Mouse (Mus musculus): ENCODE data around the gene Suclg2. TPM values are rescaled to one million over a fixed set of nuclear protein-coding genes. Genes with fewer than 3 reads are reported as not detected.
"Not testable (repeated sequence)": the region's sequence is repeated elsewhere in the genome, so short reads cannot be mapped to it uniquely, and the experiment has no call there.

Suclg2 gene
- total RNA-seq, 2 experiments from 2014 or later: 94.9 to 103 TPM

DNA sequence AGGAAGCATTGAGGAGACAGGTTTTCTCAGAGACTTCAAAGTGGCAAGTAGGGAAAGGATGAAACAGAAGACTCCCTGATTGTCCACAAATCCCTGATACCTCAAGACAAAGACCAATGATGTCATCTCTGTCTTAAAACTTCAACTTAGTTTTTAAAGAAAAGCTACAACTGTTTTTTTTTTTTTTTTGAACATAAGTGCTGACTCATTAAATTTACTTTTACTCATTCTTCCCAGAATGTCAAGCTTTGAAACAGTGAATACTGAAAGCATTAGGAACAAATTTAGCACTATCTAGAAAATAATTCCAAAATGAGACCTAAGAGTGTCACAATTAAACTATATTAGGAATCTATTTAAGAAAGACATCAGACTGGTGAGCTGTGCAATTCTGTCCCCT is 98.8 kb downstream of the Suclg2 start:
- no peak for DNase-seq

DNA sequence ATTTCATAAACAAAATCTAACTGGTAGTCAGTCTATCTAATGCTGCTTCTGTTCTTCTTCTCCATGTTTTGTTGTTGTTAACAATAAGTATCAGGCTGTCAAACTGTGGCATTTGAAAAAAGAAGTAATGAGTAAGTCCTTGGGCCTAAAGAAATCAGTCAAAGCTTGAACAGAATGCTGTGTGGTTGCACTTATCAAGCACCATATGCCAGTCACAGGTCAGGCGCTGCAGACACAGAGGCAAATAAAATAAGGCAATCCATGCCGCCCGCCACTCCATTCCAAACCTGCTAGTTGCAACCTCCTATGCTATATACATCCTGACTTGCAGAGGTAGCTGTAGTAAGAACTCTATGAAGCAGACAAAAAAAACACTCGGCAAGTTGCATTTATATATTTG is 100.2 kb downstream of the Suclg2 start:
- no peak for DNase-seq

DNA sequence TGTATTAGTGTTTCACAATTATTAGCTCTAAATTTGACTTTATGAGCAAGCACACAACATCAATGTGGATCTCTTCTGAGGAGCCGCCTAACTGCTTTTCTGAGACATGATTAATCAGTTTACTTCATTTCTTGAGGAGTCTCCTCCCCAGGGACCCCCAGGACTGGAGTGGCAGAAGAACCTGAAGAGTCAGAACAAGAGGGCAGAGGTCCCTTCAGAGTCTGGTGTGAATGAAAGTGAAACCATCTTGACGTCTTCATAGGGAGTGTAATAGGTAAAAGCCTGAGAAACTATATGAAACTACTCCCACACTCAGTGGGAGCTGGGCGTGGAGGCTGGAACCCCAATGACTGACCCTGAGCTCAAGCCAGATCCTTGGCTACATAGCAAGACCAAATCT is 105.4 kb downstream of the Suclg2 start:
- DNase-seq: no peak

DNA sequence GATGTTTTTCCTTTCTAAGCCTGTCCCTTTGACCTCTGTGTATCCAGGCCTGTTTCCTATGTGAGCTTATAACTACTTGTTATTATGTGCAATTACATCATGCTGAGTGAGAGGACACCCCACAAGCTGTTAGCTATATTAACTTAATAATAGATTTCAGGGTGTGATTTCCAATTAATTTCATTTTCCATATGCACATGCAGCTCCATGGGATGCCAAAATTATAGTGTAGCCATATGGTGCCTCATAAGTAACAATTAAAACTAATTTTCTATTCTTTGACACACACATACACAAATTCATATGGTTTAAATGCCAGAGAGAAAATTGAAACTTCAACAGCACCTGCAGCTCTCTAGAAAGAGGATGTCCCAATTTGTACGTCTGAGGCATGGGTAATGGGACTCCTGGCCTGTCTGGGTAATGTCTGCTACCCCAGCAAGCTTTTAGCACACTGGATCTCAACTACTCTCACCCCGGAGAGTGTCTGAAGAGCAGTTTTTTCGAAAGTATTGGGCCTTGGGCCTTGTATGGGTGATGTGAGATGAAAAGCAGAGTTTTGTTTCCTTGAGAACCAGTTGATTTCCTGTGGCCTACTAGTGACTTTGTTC is 106.1 kb downstream of the Suclg2 start:
- DNase-seq: no peak

DNA sequence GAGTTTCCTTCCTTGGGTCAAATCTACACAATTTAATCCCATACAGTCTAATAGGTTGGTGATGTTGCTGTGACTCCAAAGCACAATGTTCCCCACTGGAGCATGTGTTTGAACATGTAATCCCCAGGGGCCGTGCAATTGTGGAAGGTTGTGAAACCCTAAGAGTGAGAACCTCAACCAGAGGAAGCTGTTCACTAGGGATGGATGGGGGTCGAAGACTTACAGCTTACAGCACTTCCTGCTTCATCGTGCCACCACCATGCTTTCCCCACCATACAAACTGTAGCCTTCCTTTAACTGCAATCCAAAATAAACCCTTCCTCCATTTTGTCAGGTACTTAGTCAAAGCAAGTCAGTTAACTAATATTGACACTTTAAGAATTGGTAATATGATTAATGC is 107.5 kb downstream of the Suclg2 start:
- DNase-seq: no peak

DNA sequence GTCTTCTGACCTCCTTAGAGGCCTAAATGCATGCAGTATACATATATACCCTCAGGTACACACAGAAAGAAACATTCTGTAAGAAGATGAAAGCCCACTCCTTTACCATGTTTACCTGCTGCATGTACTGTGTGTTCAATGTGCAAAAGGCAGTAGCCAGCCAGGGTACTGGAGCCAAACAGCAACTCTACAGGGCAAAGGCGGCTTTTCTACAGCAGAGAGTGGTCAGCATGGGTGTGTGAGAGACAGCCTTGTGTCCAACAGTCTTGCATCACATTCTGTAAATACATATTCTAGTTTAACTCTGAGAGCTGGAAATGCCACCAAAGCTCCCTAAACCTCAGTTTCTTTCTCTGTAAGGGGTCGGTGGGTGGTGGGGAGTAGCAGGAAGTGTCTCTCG is 110.5 kb downstream of the Suclg2 start:
- no peak for DNase-seq

DNA sequence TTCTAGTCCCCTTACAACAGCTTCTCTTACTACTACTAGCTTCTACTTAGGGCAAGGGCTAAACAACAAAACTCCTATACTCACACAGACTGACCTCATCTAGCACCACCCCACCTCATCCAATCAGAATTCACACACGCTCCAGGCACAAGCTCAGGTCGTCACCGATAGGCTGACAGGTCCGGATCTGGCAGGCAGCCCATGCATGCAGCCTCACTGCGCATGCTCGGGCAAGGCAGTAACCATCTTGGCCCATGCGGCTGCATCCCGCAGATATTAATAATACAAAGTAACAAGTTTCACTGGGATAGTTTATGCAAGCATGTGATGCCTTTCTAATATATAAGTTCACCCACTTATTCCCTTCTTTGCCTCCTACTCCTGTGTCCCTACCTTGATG is 117.9 kb downstream of the Suclg2 start:
- not testable (repeated sequence) for DNase-seq

DNA sequence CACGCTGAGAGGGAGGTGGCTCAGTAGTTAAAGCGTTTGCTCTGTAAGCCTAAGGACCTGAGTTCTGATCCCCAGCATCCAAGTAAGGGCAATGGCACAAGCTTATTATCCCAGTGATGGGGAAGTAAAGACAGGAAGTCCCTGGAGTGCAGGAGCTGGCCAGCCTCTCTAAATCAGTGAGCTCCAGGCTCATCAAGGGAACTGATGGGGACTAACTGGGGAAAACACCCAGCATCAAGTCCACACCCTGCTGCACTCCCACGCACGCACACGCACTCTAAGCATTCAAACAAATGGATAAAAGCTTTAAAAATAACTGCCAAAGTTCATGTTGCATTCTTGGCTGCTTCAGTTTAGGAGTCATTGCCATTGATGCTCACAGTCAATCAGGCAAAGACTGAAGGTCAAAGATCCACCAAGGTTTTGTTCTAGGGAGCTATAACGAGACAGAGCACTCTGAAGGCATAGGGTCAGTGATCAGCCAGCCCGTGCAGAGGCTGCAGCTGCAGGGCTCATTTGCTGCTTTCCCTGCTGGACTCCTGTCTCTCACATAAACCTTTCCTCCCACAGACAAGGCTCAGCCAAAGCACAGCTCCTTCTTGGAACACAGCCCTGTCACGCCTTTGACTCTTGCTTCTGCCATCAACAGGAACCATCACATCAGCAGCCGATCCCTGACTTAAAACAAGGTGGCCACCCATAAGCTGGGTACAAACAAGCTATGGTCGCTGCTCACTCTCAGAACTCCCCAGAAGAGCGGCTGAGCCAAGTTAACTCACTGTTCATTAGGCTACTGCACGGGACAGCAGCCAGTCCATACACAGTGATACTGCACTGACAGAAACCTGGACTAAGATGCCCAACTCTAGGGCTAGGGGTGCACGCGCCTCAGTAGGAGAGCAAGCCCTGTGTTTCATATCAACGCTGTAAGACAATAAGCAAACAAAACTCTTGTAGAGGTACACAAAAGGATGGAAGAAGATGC is 121.5 kb downstream of the Suclg2 start:
- DNase-seq: peak; percentile 36

DNA sequence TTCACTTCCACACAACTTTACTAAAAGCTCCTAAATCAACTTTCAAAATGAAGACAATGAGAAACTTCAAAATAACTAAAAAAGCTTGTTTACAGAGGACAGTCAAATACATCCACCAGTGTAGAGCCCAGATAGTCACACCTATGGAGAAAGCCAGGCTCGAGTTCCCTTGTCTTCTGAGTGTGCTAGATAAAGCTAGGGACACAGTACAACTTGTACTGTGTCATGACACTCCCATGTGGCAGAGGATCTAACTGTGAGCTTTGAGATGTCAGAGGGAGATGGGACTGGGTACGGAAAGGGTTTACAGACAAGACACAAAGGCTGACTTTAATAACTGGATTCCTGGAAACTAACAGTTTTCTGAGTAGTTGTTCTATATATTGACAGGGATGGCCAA is 122.7 kb downstream of the Suclg2 start:
- no peak for DNase-seq

DNA sequence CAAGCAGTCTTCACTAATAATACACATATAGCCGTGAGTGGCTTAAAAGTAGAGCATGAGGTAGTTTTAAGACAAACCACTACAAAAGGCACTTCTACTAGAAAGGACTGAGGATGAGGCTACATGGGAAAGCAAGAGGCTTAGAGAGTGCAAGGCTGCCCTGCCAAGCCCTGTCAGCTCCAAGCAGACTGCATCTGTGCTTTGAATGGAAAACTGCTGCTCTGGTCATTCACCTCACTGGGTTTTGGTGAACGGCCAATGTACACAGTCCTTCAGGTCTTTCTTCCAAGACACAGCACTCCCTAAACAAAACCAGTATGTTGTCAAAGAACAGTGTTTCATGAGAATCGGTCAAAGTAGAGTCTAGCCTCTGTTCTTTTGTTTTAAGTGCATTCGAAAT is 124.4 kb downstream of the Suclg2 start:
- peak; percentile 17 for DNase-seq

DNA sequence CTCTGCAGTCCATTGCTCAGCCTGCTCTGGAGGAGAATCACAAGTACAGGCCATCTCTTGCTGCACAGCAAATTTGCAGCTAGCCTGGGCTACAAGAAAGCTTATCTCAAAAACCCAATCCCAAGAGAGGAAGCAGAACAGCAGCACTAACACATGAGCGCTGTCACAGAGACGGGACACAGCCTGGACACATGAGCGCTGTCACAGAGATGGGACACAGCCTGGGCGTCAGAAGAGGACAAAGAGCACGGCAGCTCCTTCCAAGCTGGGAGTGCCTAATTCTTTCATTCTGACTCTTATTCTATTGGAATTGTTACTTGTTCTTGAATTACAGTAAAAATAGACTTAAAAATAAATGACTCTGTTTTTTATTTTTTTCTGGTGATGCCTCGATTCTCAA is 126.2 kb downstream of the Suclg2 start:
- peak; percentile 14 for DNase-seq

DNA sequence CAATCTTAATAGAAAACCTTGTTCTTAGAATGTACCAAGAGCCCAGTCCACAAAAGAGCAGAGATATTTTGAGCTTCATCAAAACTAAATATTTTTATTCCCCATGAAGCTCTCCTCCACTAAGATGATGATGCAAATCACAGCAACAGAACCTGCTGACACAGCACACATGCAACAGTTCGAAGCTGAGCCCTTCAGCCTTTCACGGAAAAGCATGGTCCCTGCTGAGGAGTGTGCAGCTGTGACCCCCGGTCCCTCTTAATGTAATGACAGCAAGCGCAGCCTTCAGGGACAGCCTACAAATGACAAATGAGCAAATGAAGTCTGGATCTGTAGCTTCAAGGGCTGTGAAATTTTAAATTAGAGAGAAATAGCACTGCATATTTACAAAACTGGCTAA is 128.1 kb downstream of the Suclg2 start:
- no peak for DNase-seq

DNA sequence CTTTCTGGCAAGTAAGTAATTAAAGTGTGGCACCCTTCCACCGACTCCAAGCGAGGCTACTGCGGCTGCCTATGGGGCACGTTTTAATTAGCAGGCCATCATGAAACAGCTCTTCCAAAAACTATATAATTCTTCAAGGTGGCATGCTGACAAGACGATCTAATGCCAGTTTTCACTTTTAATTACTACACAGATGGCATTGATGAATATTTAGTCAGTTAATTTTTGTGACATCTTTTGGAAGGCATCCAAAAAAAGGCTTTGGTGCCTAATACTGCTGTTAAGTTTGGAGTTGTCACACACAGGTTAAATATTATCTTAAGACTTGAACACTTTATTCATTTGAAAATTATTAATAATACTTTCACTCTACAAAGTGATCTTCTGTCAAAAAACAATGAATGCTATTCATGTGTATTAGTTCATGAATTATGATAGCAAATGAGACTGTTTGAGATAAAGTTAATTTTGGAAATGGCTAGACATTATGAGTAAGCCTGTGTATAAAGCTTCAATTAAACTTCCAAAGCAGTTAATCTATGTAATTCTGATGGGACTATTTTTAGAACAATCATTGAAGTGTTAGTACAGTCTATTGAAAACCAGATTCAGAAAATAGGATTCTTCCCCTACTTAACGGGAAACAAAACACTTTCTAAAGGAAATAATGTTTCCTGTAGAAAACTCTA is 131.3 kb downstream of the Suclg2 start:
- DNase-seq: no peak

DNA sequence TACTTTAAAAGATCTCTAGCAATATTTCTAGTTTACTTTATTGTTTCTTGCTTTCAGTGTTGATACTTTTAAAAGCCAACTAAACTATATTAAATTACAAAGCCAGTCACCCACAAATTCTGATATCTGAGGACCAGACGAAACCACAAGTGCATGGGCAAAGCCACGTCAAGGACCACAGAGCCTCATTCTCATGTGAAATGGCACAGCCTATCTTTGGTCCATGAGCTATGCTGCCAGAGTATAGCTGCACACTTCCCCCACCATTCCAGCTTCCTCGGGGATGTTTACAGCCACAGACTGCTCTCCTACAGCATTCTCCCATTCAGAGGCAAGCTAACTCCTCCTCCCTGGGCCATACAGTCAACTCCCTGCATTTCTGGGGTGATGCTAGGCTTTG is 136.7 kb downstream of the Suclg2 start:
- DNase-seq: no peak

DNA sequence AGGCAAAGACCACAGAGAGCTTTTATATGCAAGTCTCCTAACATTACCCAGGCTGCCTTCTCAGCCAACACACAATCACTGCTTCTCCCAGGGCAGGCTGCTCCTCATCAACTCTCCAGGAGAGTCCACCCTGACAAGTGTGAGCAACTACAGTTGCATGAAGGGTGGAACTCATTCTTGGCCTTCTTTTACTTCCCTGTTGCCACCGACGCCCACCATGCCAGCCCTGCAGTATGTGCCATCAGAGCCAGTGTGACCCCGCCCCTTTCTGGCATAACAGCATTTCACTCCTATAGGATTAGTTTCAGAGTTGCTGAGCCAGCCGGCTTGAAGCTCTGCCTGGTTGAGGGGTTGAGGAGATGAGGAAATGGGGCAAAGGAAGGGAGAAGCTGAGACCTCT is 138.8 kb downstream of the Suclg2 start:
- no peak for DNase-seq

DNA sequence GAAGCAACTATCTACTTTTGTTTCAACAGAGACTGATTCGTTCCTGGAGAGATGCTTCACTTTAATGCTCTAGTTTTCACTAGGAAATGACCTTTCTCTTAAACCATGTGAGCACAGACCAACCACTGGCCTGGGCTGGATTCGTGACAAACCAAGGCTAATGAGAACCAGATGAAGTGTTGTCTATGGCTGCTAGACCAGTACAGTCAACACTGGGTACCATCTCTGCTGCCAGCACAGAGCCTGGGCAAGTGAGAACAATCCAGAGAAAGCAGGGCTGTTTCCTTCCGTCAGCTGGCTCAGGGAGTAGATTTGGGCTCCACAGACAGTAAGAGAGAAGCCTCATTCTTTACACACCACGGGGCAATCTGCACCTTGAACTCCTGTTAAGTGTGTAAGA is 143.1 kb downstream of the Suclg2 start:
- no peak for DNase-seq

DNA sequence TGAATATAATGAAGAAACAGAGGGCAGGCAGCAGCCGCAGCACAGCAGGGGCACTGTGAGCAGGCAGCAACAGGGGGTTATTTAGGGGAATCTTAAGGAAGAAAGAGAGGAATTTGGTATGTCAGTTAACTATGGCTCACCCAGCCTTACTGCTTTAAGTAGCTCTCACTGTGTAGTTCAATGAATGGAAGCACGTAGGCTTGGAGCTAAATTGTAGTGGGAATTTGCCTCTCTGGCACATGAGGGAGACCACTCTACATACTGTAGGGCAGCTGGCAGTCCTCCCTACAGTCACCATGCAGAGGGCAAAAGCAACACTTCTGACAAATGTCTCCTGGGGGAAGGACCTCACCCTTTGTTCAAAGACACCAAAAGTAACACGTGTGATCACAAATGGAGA is 143.7 kb downstream of the Suclg2 start:
- DNase-seq: no peak

DNA sequence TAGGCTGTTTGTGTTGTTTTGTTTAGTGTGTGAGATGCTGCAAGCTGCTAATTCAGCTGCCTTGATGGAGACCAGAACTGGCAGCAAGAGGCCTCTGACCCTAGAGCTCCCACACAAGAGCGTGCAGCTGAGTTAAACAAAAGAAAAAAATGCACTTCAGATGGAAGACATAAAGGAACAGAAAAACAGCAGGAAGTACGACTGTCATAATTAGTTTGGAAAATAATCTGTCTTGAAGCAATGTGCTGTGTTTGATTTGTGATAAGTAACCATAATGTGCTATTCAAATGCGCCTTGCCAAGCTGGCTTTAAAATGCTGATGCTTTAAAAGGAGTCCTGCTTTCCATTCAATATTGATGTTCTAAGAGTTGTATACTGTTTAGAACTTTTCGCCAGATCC is 144.2 kb downstream of the Suclg2 start:
- DNase-seq: no peak

DNA sequence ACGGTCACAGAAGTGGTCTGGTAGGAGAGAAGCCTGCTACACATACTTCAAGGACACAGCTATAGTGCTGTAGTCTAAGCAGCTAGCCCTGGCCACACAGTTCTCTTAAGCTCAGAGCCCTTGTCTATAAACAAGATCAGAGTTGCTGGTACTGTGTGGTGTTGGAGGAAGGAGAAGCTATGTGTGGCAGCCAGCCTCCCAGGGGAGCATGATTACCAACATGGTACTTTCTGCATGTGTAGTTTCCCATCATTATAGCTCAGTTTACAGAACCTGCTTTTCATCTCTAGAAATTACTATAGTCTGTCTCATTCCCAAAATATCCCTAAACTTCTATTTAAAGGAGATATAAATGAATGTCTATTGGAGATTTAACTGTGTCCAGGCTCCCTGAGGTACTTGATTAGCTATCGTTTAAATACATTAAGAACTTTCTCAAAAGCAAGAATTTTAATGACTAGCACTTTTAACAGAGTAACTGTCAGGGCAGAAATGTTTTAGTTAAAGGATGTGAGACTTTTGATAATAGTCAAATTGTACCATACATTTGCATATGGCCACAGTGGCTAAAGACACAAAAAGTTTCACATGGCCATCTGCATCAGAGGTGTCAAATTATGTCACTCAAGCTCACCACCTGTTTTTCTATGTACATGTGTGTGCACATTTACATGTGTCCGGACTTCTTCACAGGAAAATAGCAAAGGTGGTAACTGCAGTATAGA is 145.4 kb downstream of the Suclg2 start:
- DNase-seq: no peak

DNA sequence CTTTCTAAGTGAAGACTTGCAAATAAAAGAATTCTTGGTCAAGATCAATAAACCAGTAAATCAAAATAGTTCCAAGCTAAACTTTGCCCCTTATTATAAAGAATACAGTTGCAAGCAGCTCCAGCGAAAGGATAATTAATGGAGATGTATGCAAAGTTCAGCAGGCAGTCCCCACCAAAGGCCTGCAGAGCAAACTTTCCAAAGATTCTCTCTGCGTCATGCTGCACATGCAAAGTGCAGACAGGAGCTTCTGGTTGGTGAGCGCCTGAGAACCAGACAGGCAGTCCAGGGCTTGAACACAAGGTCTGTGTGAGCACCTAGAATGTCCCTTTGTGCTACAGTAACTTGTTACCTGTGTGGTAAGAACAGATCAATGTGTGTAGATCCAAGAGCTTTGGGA is 147.0 kb downstream of the Suclg2 start:
- no peak for DNase-seq

DNA sequence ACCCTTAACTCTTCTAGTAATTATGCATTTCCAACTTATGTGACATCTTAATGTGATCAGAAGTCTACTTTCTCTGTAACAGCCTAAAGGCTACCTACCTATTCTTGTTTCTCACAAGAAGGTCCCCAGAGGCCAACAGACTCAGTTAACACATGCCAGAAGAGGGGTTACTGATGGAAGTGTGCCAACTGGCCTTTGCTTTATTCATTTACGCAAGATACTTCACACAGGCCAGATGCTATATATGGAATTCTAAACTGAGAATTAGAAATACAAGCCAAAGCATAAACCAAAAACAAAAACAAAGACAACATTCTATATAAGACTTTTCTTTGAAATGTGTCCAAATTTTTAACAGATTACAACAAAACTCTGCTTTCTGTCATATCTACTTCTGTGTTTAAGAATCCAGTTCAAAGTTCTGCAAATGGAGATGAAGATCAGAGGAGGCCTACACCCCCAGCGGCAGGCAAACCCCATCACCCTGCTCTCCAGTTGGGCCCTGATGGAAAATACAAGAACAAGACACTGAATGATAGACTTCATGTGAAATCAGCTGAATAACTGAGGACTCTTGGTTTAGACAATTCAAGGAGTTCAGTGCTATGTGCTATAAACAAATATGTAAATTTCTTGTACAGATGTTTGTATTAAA is 155.1 kb downstream of the Suclg2 start:
- no peak for DNase-seq

DNA sequence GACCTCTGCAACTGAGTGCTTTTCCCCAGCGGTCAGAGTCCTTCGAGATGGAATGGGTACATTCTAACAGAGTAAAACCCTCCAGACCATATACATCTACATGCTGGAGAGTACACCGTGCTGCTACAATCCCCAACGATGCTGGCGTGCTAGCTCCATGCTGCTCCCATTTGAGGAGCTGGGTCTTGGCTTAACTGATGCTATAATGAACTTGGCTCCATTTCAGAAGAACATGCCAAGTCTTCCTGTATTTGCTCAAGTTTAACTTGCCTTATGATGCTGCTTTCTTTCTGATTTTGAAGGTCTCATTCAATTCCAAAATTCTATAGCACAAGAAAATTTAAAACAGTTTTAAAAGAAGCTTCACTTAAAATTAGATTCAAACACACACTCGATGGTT is 162.3 kb downstream of the Suclg2 start:
- no peak for DNase-seq
